Comparison of ENCODE assay signal across 16 mouse cellular contexts in the genomic region with DNA sequence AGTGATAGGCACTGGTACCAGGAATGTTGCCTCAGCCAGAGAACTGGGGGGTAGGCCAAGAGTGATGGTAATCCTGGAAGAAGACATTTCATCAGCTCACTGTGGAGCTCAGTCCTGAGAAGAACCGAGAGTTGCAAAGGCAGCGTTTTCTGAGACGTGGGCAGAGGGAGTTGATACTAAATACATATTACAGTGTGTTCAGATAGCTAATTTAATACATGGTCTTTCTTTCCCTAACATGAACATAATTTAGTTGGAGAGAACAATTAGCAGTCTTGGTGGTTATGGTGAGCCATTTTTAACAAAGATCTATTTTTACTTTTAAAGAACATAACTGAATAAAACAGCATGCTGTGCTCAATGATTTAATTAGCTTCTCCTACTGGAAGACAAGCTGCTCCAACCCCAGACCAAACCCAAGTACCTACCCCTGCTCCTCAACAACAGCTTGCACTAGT. TPM values are rescaled to one million over a fixed set of nuclear protein-coding genes. Genes with fewer than 3 reads are reported as not detected.
DNase-seq lines count a peak whose midpoint lies in the region; ATAC-seq and TF ChIP-seq lines count a peak whose summit lies in the region.
"Had no signal": no experiment of that assay in that cellular context is flagged by ENCODE, and none has a peak within 500 bp of the region (broad histone marks: within the 10 kb centered on the region; RNA-seq: fewer than 3 reads in every experiment).

No protein-coding gene starts in this region.

- intact Hi-C loops in left cerebral cortex, postnatal 4 days (cut with DNase I) = no loop called here
- intact Hi-C loops in heart, postnatal 36 days (cut with DNase I) = no loop called here

- H3K9ac ChIP-seq in embryonic facial prominence, embryonic 12.5 days = no peak overlapping the region
- no peak overlapping the region for H3K9ac ChIP-seq in limb, embryonic 14.5 days (ENCODE audit: low read depth, low read length, severe bottlenecking)
- H3K9ac ChIP-seq: kidney, embryonic 15.5 days; liver, embryonic 15.5 days had no signal

- peak overlapping the region; percentile 79 for H3K27ac ChIP-seq in embryonic facial prominence, embryonic 12.5 days
- 0 out of 2 replicates have a peak overlapping the region, but pooled peaks have one; percentile 0 for H3K27ac ChIP-seq in limb, embryonic 14.5 days (replicated peaks; ENCODE audit: low read depth, low read length)
- H3K27ac ChIP-seq: kidney, embryonic 15.5 days; liver, embryonic 15.5 days; macrophage had no signal

- 53% methylated on average over 3 of the region's 3 CpGs for WGBS in embryonic facial prominence, embryonic 12.5 days
- WGBS in limb, embryonic 14.5 days = 24% methylated on average over 3 of the region's 3 CpGs

- H3K4me2 ChIP-seq in embryonic facial prominence, embryonic 12.5 days (replicated peaks) = no peak overlapping the region
- no peak overlapping the region for H3K4me2 ChIP-seq in limb, embryonic 14.5 days (replicated peaks; ENCODE audit: low read depth, low read length, severe bottlenecking)
- H3K4me2 ChIP-seq: kidney, embryonic 15.5 days; liver, embryonic 15.5 days had no signal

- H3K9me3 ChIP-seq in embryonic facial prominence, embryonic 12.5 days = no peaks in the 10 kb centered on the region
- no peaks in the 10 kb centered on the region for H3K9me3 ChIP-seq in limb, embryonic 14.5 days (ENCODE audit: control insufficient read depth, low read length)
- H3K9me3 ChIP-seq: kidney, embryonic 15.5 days; liver, embryonic 15.5 days had no signal

- H3K27me3 ChIP-seq in embryonic facial prominence, embryonic 12.5 days = no peaks in the 10 kb centered on the region
- H3K27me3 ChIP-seq in limb, embryonic 14.5 days (ENCODE audit: control insufficient read depth, insufficient read depth, low read length) = no peaks in the 10 kb centered on the region
- H3K27me3 ChIP-seq: kidney, embryonic 15.5 days; liver, embryonic 15.5 days had no signal

- H3K4me3 ChIP-seq in embryonic facial prominence, embryonic 12.5 days = no peak overlapping the region
- no peak overlapping the region for H3K4me3 ChIP-seq in limb, embryonic 14.5 days (replicated peaks; ENCODE audit: low read length)
- H3K4me3 ChIP-seq: kidney, embryonic 15.5 days; liver, embryonic 15.5 days had no signal

- no peak for TF ChIP-seq POLR2A in limb, embryonic 14.5 days (IDR thresholded peaks at IDR 0.05; ENCODE audit: borderline replicate concordance, extremely low read depth, insufficient read depth, insufficient read length)

- peaks cover 18% of the 10 kb centered on the region; the same call in 1 of the 2 replicates for H3K4me1 ChIP-seq in embryonic facial prominence, embryonic 12.5 days
- peaks cover 15% of the 10 kb centered on the region for H3K4me1 ChIP-seq in limb, embryonic 14.5 days (ENCODE audit: control insufficient read depth, insufficient read depth, low read length)
- H3K4me1 ChIP-seq: liver, embryonic 15.5 days had no signal

- no peak for DNase-seq in frontal cortex, postnatal 10 days (ENCODE audit: low spot score in 2 of 2)
- DNase-seq in left cerebral cortex, adult 11 months (ENCODE audit: low spot score) = peak; percentile 45
- no peak for DNase-seq in left cerebral cortex, postnatal 4 days
- DNase-seq in limb, embryonic 14.5 days (ENCODE audit: low spot score) = no peak
- no peak for DNase-seq in heart, postnatal 36 days
- DNase-seq in adrenal gland, postnatal 10 days = no peak
- DNase-seq: cerebellum, adult 8-10 months; heart, adult 18-20 months; midbrain, embryonic 14.5 days had no signal

- no peaks in the 10 kb centered on the region for H3K36me3 ChIP-seq in embryonic facial prominence, embryonic 12.5 days
- H3K36me3 ChIP-seq in limb, embryonic 14.5 days (ENCODE audit: control insufficient read depth, insufficient read depth, low read length) = no peaks in the 10 kb centered on the region
- H3K36me3 ChIP-seq: kidney, embryonic 15.5 days; liver, embryonic 15.5 days had no signal

- peak; percentile 77 for ATAC-seq in frontal cortex, adult (ENCODE audit: low TSS enrichment)
- no peak for ATAC-seq in embryonic facial prominence, embryonic 12.5 days (ENCODE audit: insufficient number of reproducible peaks, insufficient read depth, low FRiP score, low TSS enrichment)
- no peak for ATAC-seq in limb, embryonic 14.5 days (ENCODE audit: low FRiP score, low read depth)
- ATAC-seq: activated CD4-positive, CD25-positive, alpha-beta regulatory T cell, adult 4 months had no signal

RNA-seq across cellular contexts. Expression of a gene that starts 33.0 kb away (rescaled TPM):
- 100 to 1,000 TPM; 614 to 699 TPM for total RNA-seq in left cerebral cortex, postnatal 4 days (2021)
- 678 and 730 TPM in 2 replicates for polyA plus RNA-seq in embryonic facial prominence, embryonic 12.5 days (2016; fragmentation: Nextera tagmentation; extraction: Ambion mirVana)
- polyA plus RNA-seq in limb, embryonic 14.5 days (2012; rRNA removed) = 321 and 513 TPM in 2 replicates
- polyA plus RNA-seq in limb, embryonic 14.5 days (2014; fragmentation: Nextera tagmentation; extraction: Ambion mirVana) = 595 and 613 TPM in 2 replicates
- 1 to 10 TPM; 2.7 to 4.4 TPM for total RNA-seq in heart, postnatal 36 days (2021)
- total RNA-seq in adrenal gland, postnatal 10 days (2021) = 10 to 100 TPM; 59.9 to 65.6 TPM
- total RNA-seq: MEL had no signal
- polyA plus RNA-seq: activated CD4-positive, CD25-positive, alpha-beta regulatory T cell, adult 4 months had no signal

Comparison
In these comparisons a context has a peak if more than half of its experiments do, and no peak if none do; other contexts are left out.
1. RNA of a gene that starts 33.0 kb away (total RNA-seq): 614 to 699 TPM in left cerebral cortex, postnatal 4 days and 59.9 to 65.6 TPM in adrenal gland, postnatal 10 days; 2.7 to 4.4 TPM in heart, postnatal 36 days; every median in the first group is over 10 times any median in the second.